Mouse (Mus musculus) brain, embryonic 14.5 days (tissue): Measurements from ENCODE around the gene 4930524J08Rik.

Source experiments
- CTCF ChIP-seq: fragments of 200-500 bp; IDR thresholded peaks from 2 replicates; pipeline ENCODE4 v1.5.1; 2012; ENCODE audit warnings: inconsistent platforms, mild to moderate bottlenecking, moderate library complexity, borderline replicate concordance; ENCODE audit not compliant: insufficient read depth, insufficient read length; ENCODE audit errors: extremely low read depth
- POLR2A ChIP-seq: fragments of 200-500 bp; IDR thresholded peaks from 2 replicates; pipeline ENCODE4 v1.6.1; 2012; ENCODE audit warnings: mild to moderate bottlenecking, inconsistent platforms, borderline replicate concordance; ENCODE audit not compliant: poor library complexity, insufficient read depth, insufficient read length, severe bottlenecking; ENCODE audit errors: extremely low read depth

GRCm38 (mm10) chr5:99959960-99960359, 18.9 kb upstream of the 4930524J08Rik start:
- TF ChIP-seq POLR2A (no peak), CTCF (no peak)
